Mouse (Mus musculus): ENCODE data around the gene Fam161a. TPM values are rescaled to one million over a fixed set of nuclear protein-coding genes. Genes with fewer than 3 reads are reported as not detected.

The Fam161a gene
- polyA plus RNA-seq (2012; rRNA removed): 4.0 and 6.7 TPM in 2 replicates

GRCm38 (mm10) chr11:23007481-23008180 is at the start of gene Fam161a:
Fam161a (plus strand) TSS chr11:23007531.

GRCm38 (mm10) chr11:22971835-22972709 is 35.3 kb upstream of the Fam161a start, which contains the start of gene Zrsr1:
Zrsr1 (plus strand) TSS chr11:22972005.

GRCm38 (mm10) chr11:22981984-22982757 is 25.2 kb upstream of the Fam161a start, which contains the start of the genes Gm28048 and Commd1:
Gm28048 (minus strand) TSS chr11:22982090.
Commd1 (minus strand) TSS chr11:22982382.

GRCm38 (mm10) chr11:22990393-22991126 is 16.8 kb upstream of the Fam161a start, which contains the start of gene Cct4:
Cct4 (plus strand) TSS chr11:22990519.

Other genes with a start within 250 kb of the Fam161a start
- gene B3gnt2, start 146.6 kb upstream of the Fam161a start, polyA plus RNA-seq (2012; rRNA removed): 2.6 and 4.8 TPM in 2 replicates
- gene Zrsr1, start 35.5 kb upstream of the Fam161a start, polyA plus RNA-seq (2012; rRNA removed): 11.3 and 17.6 TPM in 2 replicates
- 0.24 and 1.9 TPM in 2 replicates for gene Gm28048, start 25.4 kb upstream of the Fam161a start, polyA plus RNA-seq (2012; rRNA removed)
- 98.4 and 158 TPM in 2 replicates for gene Commd1, start 25.1 kb upstream of the Fam161a start, polyA plus RNA-seq (2012; rRNA removed)
- gene Cct4, start 17.0 kb upstream of the Fam161a start, polyA plus RNA-seq (2012; rRNA removed): 240 and 274 TPM in 2 replicates
- gene Xpo1, start 248.5 kb downstream of the Fam161a start, polyA plus RNA-seq (2012; rRNA removed): 89.9 and 161 TPM in 2 replicates

All from central nervous system, embryonic 11.5 days (tissue).